Mouse (Mus musculus) embryonic facial prominence, embryonic 15.5 days (tissue): Measurements from ENCODE around the gene Proca1. TPM values are rescaled to one million over a fixed set of nuclear protein-coding genes. Genes with fewer than 3 reads are reported as not detected.
A peak's percentile ranks its signal among the peaks of the same experiment; 100 is the strongest.

ENCODE experiments used
- ATAC-seq: fragments of 200-750 bp; cut with Nextera tagmentation; 2 replicates; pipeline ENCODE4 v1.8.0; 2017; ENCODE audit warnings: low read depth, moderate TSS enrichment; ENCODE audit not compliant: insufficient number of reproducible peaks, low FRiP score, low TSS enrichment
- H3K27ac ChIP-seq: fragments of 300-500 bp; sonication (generic); replicated peaks from 2 replicates; pipeline ENCODE4 v1.5.1; 2015; ENCODE audit warnings: mild to moderate bottlenecking, inconsistent platforms
- H3K27me3 ChIP-seq: fragments of 300-500 bp; sonication (generic); 2 replicates; pipeline ENCODE4 v1.6.1; 2015; ENCODE audit warnings: inconsistent platforms
- H3K36me3 ChIP-seq: fragments of 300-500 bp; sonication (generic); 2 replicates; pipeline ENCODE4 v1.6.1; 2015; ENCODE audit warnings: mild to moderate bottlenecking, inconsistent platforms
- H3K4me1 ChIP-seq: fragments of 300-500 bp; sonication (generic); 2 replicates; pipeline ENCODE4 v1.6.1; 2015; ENCODE audit warnings: inconsistent platforms
- H3K4me2 ChIP-seq: fragments of 300-500 bp; sonication (generic); replicated peaks from 2 replicates; pipeline ENCODE4 v1.6.1; 2015; ENCODE audit warnings: mild to moderate bottlenecking, inconsistent platforms
- H3K4me3 ChIP-seq: fragments of 300-500 bp; sonication (generic); replicated peaks from 2 replicates; pipeline ENCODE4 v1.5.1; 2015; ENCODE audit warnings: mild to moderate bottlenecking, inconsistent platforms
- H3K9ac ChIP-seq: fragments of 300-500 bp; sonication (generic); 2 replicates; pipeline ENCODE4 v1.6.1; 2015; ENCODE audit warnings: inconsistent platforms
- H3K9me3 ChIP-seq: fragments of 300-500 bp; sonication (generic); replicated peaks from 2 replicates; pipeline ENCODE4 v1.6.1; 2016; ENCODE audit warnings: inconsistent platforms
- WGBS: fragments of 180-500 bp; shearing (Covaris S2); methylation state at CpG from one replicate; pipeline ENCODE4 v1.1.7; 2015; 5-methylcytosine and 5-hydroxymethylcytosine counted together
- polyA plus RNA-seq: library from polyadenylated mRNA; unstranded; fragments of >200 nt; fragmentation: Nextera tagmentation; extraction: Ambion mirVana; gene quantifications from 2 replicates; pipeline ENCODE4 v1.2.1, GENCODE M21; 2015

Gene Proca1
- polyA plus RNA-seq, 1 experiment from 2014 or later: 3.1 TPM

DNA sequence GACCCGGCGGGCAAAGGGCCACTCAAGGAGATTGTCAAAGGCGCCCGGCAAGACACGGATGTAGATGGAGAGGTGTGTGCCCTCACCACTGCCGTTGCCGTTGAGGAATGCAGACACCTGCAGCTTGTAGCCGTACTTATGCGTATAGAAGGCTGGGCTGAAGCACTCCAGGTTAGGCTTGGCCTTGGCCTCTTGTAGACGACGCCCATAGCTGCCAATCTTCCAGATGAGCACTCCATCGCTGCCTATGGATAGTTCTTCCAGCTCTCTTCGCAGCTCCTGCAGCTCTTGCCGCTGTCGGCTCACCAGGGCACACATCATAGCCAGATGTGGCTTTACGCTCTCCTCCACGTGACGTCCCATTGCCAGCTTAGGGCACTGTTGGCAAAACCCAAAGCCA lies 33.0 kb upstream of the Proca1 start:
- Histone ChIP-seq H3K27me3 (no peaks in the 10 kb centered on the region), H3K9me3 (no peaks in the 10 kb centered on the region), H3K27ac (peak overlapping the region; percentile 11; the same call in 1 of the 2 replicates), H3K36me3 (peaks cover 55% of the 10 kb centered on the region), H3K4me2 (no peak overlapping the region), H3K4me1 (peaks cover 50% of the 10 kb centered on the region), H3K4me3 (no peak overlapping the region), H3K9ac (no peak overlapping the region)
- ATAC-seq: no peak
- 78% methylated on average over 18 of the region's 18 CpGs for WGBS

DNA sequence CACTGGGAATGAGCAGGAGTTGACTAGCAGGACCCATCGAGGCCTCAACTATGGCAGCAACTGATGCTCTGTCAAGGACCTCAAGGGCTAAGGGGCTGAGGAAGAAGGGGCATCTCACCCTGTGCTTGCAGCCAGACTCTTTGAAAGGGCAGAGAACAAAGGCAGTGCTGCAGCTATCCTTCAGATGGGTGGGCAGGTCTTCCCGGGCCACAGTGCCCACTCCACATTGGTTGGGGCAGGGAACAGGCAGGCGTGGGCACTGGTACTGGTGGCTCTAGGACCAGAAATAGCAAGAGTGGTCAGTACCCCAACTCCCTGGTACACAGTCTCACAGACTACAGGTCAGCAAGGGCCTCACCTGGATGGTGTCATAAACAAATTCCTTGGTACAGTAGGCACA lies 32.5 kb upstream of the Proca1 start:
- Histone ChIP-seq H3K27ac (peak overlapping the region; percentile 11; the same call in 1 of the 2 replicates), H3K9ac (no peak overlapping the region)

DNA sequence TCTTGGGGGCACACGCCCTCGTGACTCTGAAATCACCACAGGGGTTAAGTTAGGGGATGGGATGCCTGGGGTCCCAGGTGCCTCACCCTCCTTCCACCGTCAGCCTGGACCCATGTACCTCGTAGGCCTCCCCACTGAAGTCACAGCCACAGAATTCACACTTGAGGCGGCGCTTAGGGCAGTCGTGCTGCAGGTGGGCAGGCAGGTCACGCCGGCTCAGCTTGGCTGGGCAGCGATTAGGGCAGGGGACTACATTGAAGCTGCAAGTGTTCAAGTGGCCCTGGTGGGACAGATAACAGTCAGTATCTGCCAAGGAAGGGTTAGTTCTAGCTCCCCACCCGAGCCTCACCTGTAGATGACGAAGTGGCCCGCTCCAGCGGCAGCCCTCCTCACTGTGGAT lies 32.0 kb upstream of the Proca1 start:
- Histone ChIP-seq H3K27ac (no peak overlapping the region; the same call in 1 of the 2 replicates), H3K9me3 (no peaks in the 10 kb centered on the region), H3K36me3 (peaks cover 55% of the 10 kb centered on the region), H3K4me1 (peaks cover 56% of the 10 kb centered on the region), H3K27me3 (no peaks in the 10 kb centered on the region), H3K9ac (no peak overlapping the region), H3K4me3 (no peak overlapping the region), H3K4me2 (no peak overlapping the region)
- ATAC-seq: no peak
- WGBS: 88% methylated on average over 14 of the region's 14 CpGs

More for the DNA sequence above, 32.5 kb upstream of the Proca1 start:
- no peak overlapping the region for H3K4me3 ChIP-seq
- peaks cover 51% of the 10 kb centered on the region for H3K4me1 ChIP-seq
- no peak for ATAC-seq
- 88% methylated on average over 3 of the region's 3 CpGs for WGBS
- no peaks in the 10 kb centered on the region for H3K9me3 ChIP-seq
- peaks cover 55% of the 10 kb centered on the region for H3K36me3 ChIP-seq
- H3K4me2 ChIP-seq: no peak overlapping the region
- no peaks in the 10 kb centered on the region for H3K27me3 ChIP-seq

DNA sequence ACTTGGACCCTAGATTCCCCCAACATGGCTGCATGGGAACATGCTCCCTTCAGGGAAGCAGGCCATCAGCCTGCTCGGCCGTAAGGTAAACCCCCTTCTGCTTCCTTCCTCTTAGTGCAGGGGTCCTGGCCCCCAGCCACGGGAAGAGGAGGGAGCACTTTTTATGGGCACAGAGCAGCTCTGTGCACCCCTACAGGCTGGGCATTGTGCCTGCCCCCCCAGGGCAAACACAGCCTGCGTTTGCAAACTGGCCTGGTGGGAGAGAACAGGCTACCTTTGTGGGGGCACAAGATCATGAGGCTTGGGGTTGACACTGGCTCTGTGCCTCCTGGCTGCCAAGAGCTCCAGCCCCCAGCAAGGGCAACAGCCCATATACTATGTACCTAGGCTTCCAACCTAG lies 31.2 kb upstream of the Proca1 start:
- ATAC-seq: no peak
- no peak overlapping the region for H3K9ac ChIP-seq

DNA sequence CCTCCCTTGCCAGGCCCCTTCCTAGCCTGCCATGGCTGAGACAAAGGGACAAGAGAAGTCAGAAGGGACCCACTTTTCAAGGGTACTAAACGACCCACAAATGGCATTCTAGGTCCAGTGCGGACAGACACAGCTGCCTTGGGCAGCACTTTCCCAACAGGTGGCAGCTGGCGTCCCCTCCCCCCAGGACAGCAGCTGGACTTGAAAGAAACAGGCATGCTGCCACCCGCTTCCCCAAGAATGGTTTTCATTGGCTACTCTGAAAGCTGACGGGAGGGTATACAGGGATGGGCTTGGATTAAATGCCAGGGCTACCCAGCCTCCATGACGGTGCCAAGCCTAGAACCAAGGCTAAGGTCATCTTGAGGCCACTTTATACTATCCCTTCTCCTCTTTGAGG lies 30.7 kb upstream of the Proca1 start:
- ATAC-seq: no peak
- H3K36me3 ChIP-seq: peaks cover 48% of the 10 kb centered on the region
- peaks cover 59% of the 10 kb centered on the region for H3K4me1 ChIP-seq

More for the DNA sequence above, 31.2 kb upstream of the Proca1 start:
- Histone ChIP-seq H3K9me3 (no peaks in the 10 kb centered on the region), H3K27ac (peak overlapping the region; percentile 96), H3K4me3 (peak overlapping the region; percentile 94; the same call in 1 of the 2 replicates), H3K27me3 (no peaks in the 10 kb centered on the region), H3K4me2 (peak overlapping the region; percentile 89), H3K4me1 (peaks cover 62% of the 10 kb centered on the region), H3K36me3 (peaks cover 51% of the 10 kb centered on the region)
- WGBS: 31% methylated on average over 4 of the region's 4 CpGs

DNA sequence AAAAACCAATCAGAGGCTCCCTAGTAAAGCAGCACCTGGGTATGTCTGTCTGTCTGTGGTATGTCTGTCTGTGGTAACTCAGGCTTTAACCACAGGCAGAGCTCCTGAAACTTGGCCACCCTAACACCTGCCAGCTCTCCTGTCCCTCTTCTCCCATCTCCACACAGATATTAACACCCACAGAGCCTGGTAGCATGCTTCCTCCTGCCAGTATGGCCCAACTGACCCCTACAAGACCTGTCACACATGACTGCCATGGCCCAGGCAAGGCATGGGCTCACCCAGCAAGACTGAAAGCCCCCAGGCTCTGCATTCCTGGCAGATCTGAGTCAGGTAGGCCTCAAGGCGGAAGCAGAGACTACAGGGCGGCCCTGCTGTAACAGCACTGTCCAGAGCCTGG lies 30.1 kb upstream of the Proca1 start:
- Histone ChIP-seq H3K4me2 (peak overlapping the region; percentile 89), H3K36me3 (peaks cover 44% of the 10 kb centered on the region), H3K9ac (peak overlapping the region; percentile 99), H3K4me1 (peaks cover 58% of the 10 kb centered on the region), H3K9me3 (no peaks in the 10 kb centered on the region), H3K4me3 (peak overlapping the region; percentile 94), H3K27ac (peak overlapping the region; percentile 96), H3K27me3 (no peaks in the 10 kb centered on the region)
- ATAC-seq: no peak
- WGBS: 46% methylated on average over 2 of the region's 2 CpGs

More for the DNA sequence above, 30.7 kb upstream of the Proca1 start:
- Histone ChIP-seq H3K27ac (peak overlapping the region; percentile 96), H3K4me3 (peak overlapping the region; percentile 94), H3K9me3 (no peaks in the 10 kb centered on the region), H3K27me3 (no peaks in the 10 kb centered on the region), H3K9ac (peak overlapping the region; percentile 5; the same call in 1 of the 2 replicates), H3K4me2 (peak overlapping the region; percentile 89)
- 38% methylated on average over 6 of the region's 6 CpGs for WGBS

DNA sequence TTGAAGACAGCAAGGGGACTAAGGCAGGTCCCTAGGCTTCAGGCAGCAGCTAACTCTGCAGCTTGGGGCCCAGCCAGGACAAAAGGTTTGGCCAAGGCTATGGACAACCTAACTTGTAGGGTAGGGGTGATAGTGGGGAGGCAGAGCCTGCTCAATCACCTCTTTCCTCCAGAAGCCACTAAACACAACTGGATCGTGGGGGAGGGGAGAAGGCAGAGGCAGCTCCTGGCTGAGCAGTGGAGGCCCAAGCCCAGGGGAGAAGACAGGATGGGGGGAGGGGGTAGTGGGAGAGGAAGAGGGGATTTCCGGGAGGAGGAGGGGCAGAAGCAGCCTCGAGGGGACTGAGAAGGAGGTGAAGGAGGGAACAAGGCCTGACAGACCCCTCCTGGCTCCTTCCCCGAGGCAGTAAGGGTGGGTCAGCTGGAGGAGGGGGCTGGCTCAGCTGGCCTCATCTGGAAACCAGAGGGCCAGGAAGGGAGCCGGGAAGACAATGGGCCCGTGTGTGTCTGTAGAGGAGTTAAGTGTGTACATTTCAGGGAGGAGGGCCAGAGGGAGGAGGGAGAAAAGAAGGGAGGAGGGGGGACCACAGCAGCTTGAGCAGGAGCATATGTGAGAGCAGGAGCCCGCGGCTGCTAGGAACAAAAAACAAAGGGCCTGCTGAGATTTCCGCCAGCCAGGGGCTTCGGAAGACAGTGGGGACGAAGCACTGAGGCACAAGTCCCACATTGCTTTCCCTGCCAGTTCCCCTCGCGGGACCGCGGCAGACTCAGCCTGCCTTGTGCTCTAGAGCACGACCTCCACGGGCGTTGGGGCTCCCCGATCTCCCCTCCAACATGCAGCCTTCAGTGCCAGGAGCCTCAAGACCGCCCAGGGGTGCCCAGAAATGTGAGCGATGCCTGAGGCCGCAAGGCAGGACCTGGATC lies 29.2 kb upstream of the Proca1 start:
- Histone ChIP-seq H3K36me3 (peaks cover 35% of the 10 kb centered on the region), H3K4me3 (peak overlapping the region; percentile 94), H3K27ac (peak overlapping the region; percentile 96), H3K4me2 (peak overlapping the region; percentile 89), H3K4me1 (peaks cover 60% of the 10 kb centered on the region), H3K27me3 (no peaks in the 10 kb centered on the region), H3K9me3 (no peaks in the 10 kb centered on the region), H3K9ac (peak overlapping the region; percentile 99)
- under 1% methylated on average over 22 of the region's 22 CpGs for WGBS
- peak; percentile 64 for ATAC-seq

DNA sequence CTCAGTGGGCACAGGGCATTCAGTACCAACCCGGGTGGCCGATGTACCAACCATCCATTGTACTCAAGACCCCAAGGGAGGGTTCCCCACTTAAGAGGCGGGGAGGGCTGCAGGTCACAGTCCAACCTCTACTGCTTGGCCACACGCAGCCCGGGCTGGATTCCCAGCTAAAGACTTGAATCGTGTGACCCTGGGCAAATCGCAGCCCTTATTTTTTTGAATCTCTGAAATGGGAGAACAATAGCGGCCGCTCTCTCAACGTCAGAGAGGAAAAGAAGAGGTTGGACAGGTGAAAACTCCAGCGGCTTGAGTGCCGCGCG lies 28.6 kb upstream of the Proca1 start:
- H3K27ac ChIP-seq: peak overlapping the region; percentile 96
- H3K9ac ChIP-seq: peak overlapping the region; percentile 99
- no peaks in the 10 kb centered on the region for H3K27me3 ChIP-seq
- WGBS: 0% methylated on average over 14 of the region's 14 CpGs
- peak overlapping the region; percentile 94 for H3K4me3 ChIP-seq
- H3K9me3 ChIP-seq: no peaks in the 10 kb centered on the region
- no peak for ATAC-seq
- peaks cover 29% of the 10 kb centered on the region for H3K36me3 ChIP-seq
- H3K4me2 ChIP-seq: peak overlapping the region; percentile 89
- peaks cover 59% of the 10 kb centered on the region for H3K4me1 ChIP-seq

DNA sequence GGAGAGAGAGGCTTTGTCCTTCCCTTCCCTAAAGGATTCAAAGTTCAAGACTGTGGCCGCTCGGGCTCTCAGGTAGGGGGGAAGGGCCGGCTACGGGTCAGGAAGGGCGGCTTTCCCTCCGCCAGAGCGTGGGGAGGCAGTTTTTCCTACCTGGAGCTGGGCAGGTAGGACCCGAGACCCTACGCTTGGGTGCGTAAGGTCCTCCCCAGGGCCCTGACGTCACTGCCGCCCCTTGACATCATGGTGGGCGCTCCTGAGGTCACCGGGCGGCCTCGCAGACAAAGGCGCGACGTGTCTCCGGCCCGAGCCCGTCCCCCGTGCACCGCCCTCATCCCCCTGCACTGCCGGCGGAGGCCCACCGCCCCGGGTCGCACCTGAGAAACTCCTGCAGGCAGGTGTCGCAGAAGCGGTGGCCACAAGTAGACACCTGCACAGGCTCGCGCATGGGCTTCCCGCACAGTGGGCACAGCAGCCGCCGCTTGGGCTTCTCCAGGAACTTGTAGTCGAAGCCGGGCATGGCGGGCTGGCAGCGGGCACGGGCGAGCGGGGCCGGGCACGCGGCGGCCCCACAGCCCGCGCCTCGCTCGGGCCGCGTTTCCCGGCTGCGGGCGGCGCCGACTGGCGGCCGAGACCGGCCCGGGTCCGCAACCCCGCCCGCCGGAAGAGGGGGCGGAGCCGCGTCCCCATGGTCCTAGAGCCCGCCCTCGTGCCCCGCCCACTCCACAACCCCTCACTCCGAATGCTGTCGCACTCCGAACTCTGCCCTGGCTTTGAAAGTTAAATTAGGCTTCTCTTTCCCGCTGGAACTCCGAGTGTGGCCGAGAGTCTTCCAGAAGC lies 28.1 kb upstream of the Proca1 start, which contains the start of gene Traf4:
TSS of gene Traf4 (minus strand) at position 666 of the 837 bp plus-strand sequence.
- Histone ChIP-seq H3K27me3 (no peaks in the 10 kb centered on the region), H3K4me2 (peak within 1 kb of the TSS; percentile 89), H3K9me3 (no peaks in the 10 kb centered on the region), H3K4me1 (peaks cover 54% of the 10 kb centered on the region), H3K36me3 (peaks cover 23% of the 10 kb centered on the region), H3K9ac (peak within 1 kb of the TSS; percentile 99), H3K4me3 (peak within 1 kb of the TSS; percentile 94), H3K27ac (peak within 1 kb of the TSS; percentile 96)
- under 1% methylated on average over 77 of the region's 78 CpGs for WGBS
- peak; percentile 84 for ATAC-seq

DNA sequence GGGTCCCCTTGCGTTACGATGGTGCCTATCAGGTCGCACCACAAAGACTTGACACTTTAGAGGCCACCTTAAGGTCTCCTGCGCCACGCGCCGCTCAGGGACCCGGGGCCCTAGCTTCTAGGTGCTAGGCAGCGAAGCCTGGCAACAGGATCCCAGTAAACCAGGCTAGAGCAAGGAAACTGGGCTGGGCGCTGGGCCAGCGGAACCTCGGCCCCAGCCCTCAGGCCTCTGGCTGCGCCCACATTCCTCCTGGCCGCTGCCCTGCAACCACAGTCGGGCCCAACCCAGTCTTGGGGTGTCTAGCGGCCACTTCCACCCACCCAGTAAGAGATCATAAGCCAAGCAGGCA lies 27.5 kb upstream of the Proca1 start:
- H3K4me1 ChIP-seq: peaks cover 49% of the 10 kb centered on the region
- WGBS: 3% methylated on average over 16 of the region's 16 CpGs

DNA sequence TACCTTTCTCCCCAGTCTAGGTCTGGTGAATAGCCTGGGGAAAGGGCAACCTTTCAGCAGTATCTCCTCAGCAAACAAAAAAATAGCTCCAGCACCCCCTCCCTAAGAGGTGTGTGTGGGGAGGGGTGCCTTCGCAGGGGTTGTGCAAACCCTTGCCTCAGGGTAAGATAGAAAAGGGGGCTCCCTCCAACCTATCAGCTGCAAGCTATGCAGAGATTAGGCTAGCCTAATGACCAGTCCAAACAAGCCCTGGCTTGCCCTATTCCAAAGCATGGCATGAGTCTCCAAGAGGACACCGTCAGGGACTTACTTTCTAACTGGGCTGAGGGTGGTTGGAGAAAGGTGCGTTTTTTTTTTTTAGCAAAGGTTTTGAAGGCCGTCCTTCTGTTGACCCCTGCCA lies 27.0 kb upstream of the Proca1 start:
- no peak for ATAC-seq
- 35% methylated on average over 4 of the region's 4 CpGs for WGBS

More for the DNA sequence above, 27.5 kb upstream of the Proca1 start:
- Histone ChIP-seq H3K27ac (peak overlapping the region; percentile 96), H3K36me3 (peaks cover 17% of the 10 kb centered on the region), H3K27me3 (no peaks in the 10 kb centered on the region), H3K9me3 (no peaks in the 10 kb centered on the region), H3K4me3 (peak overlapping the region; percentile 94), H3K4me2 (peak overlapping the region; percentile 89), H3K9ac (peak overlapping the region; percentile 99; the same call in 1 of the 2 replicates)
- peak; percentile 26 for ATAC-seq

More for the DNA sequence above, 27.0 kb upstream of the Proca1 start:
- H3K4me3 ChIP-seq: peak overlapping the region; percentile 94
- peak overlapping the region; percentile 89 for H3K4me2 ChIP-seq
- peaks cover 45% of the 10 kb centered on the region for H3K4me1 ChIP-seq
- no peaks in the 10 kb centered on the region for H3K9me3 ChIP-seq
- H3K9ac ChIP-seq: 0 out of 2 replicates have a peak overlapping the region, but pooled peaks have one; percentile 99
- H3K27ac ChIP-seq: peak overlapping the region; percentile 96
- no peaks in the 10 kb centered on the region for H3K27me3 ChIP-seq
- peaks cover 13% of the 10 kb centered on the region for H3K36me3 ChIP-seq
